Mouse (Mus musculus): ENCODE measurements at regions not wholly inside any gene's neighbourhood (a gene's known extent, or its start where the extent isn't known, plus 50 kb on each side); places are given as distances from the start of the nearest gene placed in this dataset.

DNA sequence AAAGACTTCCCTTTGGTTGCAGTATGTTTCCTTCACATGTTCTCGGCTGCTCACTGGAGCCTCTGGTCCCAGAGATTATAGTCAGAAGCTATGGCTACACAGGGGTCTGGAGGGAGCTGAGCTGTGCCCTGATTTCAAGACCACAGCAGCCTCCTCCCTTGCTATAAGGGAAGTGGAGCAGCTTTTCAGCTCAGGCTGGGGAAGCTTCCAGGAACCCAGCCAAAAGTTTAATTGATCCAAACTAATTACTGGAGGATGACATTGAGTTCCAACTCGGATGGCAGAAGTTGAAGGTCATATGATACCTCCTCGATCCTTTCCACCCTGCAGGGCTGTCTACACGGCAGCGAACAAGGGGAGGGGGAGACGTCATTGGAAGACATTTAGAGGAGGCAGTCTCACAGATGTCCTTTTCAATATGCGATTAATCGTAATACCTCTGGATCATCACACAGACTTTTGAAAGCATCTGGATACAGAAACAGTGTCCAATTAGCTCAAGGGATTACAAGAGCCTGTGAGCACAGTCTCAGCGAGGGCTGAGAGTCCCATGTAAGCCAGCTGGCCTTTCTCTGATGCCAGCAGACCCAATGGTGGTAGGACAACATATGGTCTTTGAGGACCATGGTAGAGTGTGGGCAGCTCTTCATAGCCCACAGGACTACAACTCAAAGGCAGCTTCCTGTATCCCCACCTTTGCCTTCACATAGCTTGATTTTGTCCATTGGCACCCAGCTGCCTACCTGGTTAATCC lies 396.1 kb upstream of the Trpc7 start:
- DNase-seq, result no peak
- intact Hi-C loops (cut with DNase I; ENCODE audit: low total_unique reads), result no loop called here

- intact Hi-C loops (cut with DNase I; ENCODE audit: low total_unique reads), result no loop called here
- DNase-seq, result no peak
These were observed 390.4 kb upstream of the Trpc7 start for GRCm38 (mm10) chr13:57286168-57286567.

DNA sequence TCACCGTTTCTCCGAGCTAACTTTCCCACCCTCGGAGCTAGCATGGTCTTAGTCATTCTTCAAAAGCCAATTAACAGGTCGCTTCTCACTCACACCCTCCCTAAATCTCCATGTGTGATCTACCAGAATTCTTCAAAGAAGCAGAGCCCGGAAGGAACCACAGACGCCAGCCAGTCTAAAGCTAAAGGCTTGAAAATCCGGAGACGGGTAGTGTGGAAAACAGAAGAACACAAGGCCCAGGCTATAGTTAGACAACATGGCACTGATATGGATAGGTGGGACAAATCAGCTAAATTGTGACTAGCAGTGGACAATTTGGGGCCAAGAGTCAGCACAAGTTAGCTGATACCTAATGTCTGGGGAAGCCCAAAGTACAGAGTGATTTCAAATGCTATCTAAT lies 387.0 kb upstream of the Trpc7 start:
- no peak for DNase-seq
- intact Hi-C loops (cut with DNase I; ENCODE audit: low total_unique reads), result loop anchor here (5.0 kb wide), 1 partner anchor 624 kb away; the partner anchor contains the start of gene Spock1

GRCm38 (mm10) chr13:57281941-57282710 lies 386.3 kb upstream of the Trpc7 start:
- no peak for DNase-seq
- intact Hi-C loops (cut with DNase I; ENCODE audit: low total_unique reads), result loop anchor here (5.0 kb wide), 1 partner anchor 625 kb away; the partner anchor contains the start of gene Spock1

DNA sequence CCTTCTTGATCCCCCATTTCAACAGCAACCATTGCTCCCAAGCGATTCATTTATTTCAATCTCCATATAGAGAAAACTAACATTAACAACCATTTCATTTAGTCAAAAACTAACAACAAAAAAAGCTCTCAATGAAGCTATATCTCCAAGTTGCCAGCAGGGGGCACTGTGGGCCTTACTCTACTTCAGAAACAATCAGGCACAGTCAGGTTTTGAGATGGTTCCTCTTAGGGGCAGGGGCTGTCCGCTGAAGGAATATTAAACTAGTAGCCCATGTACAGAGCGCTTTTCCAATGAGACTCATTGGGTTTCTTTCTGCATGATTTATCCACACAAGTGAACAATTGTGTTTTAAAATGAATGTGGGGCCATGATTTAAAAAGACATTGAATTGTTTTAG lies 385.7 kb upstream of the Trpc7 start:
- no peak for DNase-seq
- intact Hi-C loops (cut with DNase I; ENCODE audit: low total_unique reads), result loop anchor here (5.0 kb wide), 1 partner anchor 626 kb away; the partner anchor contains the start of gene Spock1

GRCm38 (mm10) chr13:57278580-57278979 lies 382.8 kb upstream of the Trpc7 start:
- no peak for DNase-seq
- intact Hi-C loops (cut with DNase I; ENCODE audit: low total_unique reads), result no loop called here

- intact Hi-C loops (cut with DNase I; ENCODE audit: low total_unique reads), result no loop called here
- DNase-seq, result no peak
These were observed 381.3 kb upstream of the Trpc7 start for GRCm38 (mm10) chr13:57277076-57277475.

DNA sequence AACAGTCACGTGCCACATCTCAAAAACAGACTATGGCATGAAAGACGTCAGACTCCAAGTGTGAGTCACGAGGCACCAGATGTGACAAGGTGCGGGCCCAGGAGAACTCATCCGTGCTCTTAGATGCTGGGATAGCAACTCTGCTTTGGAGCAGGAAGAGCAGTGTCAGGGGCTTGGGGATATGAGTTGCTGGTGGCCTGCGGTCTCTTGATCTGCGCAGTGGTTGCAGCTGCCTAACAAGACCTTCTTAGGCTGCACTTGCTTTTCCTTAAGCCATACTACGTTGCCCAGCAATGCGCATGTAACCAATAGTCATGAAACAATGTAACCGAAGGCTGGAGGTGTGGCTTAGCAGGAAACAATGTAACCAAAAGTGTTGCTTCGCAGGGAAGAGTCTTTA lies 380.1 kb upstream of the Trpc7 start:
- no peak for DNase-seq
- intact Hi-C loops (cut with DNase I; ENCODE audit: low total_unique reads), result no loop called here

DNA sequence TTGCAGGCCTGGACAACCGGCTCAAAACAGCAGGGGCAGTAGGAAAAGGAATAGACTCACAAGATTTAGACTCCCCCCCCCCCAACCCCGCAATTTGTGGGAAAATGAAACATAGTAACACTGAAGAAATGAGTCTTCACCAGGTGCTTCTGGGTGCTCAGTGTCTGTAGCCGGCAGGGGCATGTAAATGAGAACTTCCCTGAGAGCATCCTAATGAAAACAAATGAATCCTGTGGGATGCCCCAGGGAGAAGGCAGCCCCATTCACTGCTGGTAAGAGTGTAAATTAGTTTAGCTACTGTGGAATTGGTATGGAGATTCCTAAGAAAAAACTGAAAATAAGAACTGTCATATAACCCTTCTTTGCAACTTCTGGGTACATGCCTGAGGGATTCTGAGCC lies 377.8 kb upstream of the Trpc7 start:
- intact Hi-C loops (cut with DNase I; ENCODE audit: low total_unique reads), result no loop called here

DNA sequence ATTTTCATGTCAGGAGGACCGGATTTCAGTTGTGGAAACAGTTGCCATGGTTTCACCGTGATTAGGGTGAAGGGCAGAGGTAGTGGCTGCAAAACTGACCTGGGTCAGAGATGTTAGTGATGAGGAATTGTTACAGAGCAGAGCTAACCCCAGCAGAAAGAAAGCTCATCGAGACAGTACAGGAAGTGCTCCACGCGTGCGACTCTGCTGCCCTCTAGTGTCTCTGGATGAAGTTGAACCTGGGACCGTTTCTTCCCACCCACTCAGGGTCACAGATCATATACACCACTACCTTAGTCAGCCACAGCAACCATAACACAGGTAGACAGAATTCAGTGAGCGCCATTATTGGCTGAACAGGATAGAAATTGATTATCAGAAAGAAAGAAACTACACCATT lies 373.8 kb upstream of the Trpc7 start:
- intact Hi-C loops (cut with DNase I; ENCODE audit: low total_unique reads), result loop anchor here (10.0 kb wide), 1 partner anchor 795 kb away; no protein-coding TSS in a partner anchor
- DNase-seq, result peak; percentile 21

More for the DNA sequence above, 377.8 kb upstream of the Trpc7 start:
- DNase-seq, result no peak

DNA sequence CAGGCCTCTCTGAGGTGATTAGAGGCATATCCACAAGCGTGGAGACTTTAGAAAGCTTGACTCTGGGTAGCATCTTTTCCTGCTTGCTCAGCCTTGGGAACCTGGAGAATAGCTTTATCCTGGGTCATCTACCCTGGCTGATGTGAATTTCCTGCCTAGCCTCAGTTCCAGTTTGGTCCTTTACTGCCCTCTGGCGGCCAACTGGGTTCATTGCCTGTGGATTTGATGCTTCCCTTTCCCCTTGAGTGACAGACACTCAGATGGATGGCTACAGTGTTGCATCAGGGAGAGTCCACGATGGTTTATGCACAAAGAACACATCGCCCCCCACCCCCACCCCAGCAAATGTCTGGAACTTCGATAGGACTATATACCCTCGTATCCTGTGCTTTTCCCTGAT lies 364.1 kb upstream of the Trpc7 start:
- peak; percentile 62 for DNase-seq

DNA sequence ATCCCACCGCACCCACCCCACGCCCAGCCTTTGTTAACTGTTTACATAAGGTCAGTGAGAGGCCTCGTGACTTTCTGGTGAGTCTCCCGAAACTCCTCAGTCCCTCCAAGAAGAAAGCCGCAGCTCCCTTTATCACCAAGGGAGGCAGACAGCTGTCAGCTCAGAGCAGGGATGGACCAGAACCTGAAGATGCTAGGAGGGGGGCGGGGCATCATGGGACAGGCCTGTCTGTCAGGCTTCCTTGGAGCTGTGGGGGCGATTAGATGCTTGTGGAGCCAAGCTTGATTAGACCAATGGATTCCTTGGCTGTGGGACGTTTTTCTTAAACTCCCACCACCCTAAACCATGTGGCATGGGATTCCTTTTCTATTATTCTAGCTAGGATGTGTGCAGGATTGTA lies 363.7 kb upstream of the Trpc7 start:
- intact Hi-C loops (cut with DNase I; ENCODE audit: low total_unique reads), result no loop called here
- DNase-seq, result no peak

More for the DNA sequence above, 364.1 kb upstream of the Trpc7 start:
- intact Hi-C loops (cut with DNase I; ENCODE audit: low total_unique reads), result loop anchor here (2.0 to 10.0 kb wide), 2 partner anchors 451 to 785 kb away; no protein-coding TSS in a partner anchor

- DNase-seq, result no peak
- intact Hi-C loops (cut with DNase I; ENCODE audit: low total_unique reads), result no loop called here
These were observed 360.1 kb upstream of the Trpc7 start for GRCm38 (mm10) chr13:57255920-57256319.

DNA sequence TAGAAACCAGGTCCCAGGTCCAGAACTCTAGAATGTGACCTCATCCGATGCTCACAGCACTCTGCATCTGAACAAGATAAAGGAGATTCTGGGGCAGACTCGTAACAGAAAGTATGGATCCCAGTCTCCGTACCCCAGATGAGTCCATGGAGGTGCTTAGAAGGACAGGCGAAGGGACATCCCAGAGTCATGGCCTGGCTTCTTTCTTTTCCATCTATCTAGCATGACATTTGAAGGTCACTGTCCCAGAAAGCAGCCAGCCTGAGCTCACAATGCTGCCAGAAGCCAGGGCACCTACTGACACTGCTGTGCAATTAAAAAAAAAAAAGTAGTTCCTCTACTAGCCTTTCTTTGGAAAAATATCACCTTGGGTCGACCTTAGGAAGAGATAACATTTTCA lies 354.1 kb upstream of the Trpc7 start:
- intact Hi-C loops (cut with DNase I; ENCODE audit: low total_unique reads), result no loop called here
- no peak for DNase-seq

DNA sequence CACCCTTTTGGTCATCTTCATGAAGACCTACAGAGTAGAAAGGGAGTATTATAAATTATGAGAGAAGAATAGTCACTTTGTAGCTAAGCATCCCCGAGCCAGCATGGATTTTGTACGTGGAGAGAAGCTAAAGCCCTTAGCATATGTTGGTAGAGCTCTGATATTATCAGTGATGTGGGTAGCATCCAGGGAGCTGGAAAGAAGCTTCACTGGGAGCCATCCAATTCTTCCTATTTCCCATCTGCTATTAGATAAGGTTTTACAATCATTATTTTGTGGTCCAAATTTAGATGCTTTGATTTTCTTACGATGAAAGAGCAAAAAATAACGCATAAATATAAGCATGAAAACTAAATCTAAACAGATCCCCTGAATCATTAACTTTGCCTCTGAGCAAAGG lies 353.6 kb upstream of the Trpc7 start:
- intact Hi-C loops (cut with DNase I; ENCODE audit: low total_unique reads), result no loop called here
- no peak for DNase-seq

- DNase-seq, result peak; percentile 15
- intact Hi-C loops (cut with DNase I; ENCODE audit: low total_unique reads), result no loop called here
These were observed 350.6 kb upstream of the Trpc7 start for GRCm38 (mm10) chr13:57246238-57246963.

- DNase-seq, result no peak
- intact Hi-C loops (cut with DNase I; ENCODE audit: low total_unique reads), result no loop called here
These were observed 341.1 kb upstream of the Trpc7 start for GRCm38 (mm10) chr13:57236917-57237316.

GRCm38 (mm10) chr13:57236211-57236610 lies 340.4 kb upstream of the Trpc7 start:
- no peak for DNase-seq
- intact Hi-C loops (cut with DNase I; ENCODE audit: low total_unique reads), result no loop called here

- intact Hi-C loops (cut with DNase I; ENCODE audit: low total_unique reads), result no loop called here
- no peak for DNase-seq
These were observed 337.1 kb upstream of the Trpc7 start for GRCm38 (mm10) chr13:57232906-57233305.

DNA sequence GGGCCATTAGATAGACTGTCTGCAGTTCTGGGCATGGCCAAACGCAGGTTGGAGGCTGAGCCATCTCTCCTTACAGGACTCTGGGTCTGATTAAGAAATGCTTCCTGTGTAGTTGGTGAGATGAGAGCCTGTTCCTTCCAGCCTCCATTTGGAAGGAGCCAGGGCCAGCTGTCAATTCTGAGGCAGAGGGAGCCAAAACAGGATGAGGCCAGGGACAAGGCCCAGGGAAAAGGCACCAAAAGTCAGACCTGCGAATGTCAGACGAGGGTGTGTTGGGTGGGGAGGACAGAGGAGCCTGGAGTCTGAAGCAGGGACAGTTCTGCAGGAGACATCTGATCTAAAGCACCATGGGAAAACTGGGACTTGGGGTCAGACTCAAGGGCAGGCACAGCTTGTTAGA lies 335.9 kb upstream of the Trpc7 start:
- intact Hi-C loops (cut with DNase I; ENCODE audit: low total_unique reads), result no loop called here

More for the DNA sequence above, 335.9 kb upstream of the Trpc7 start:
- peak; percentile 13 for DNase-seq

All from gastrocnemius, postnatal 14 days (tissue).